ENCODE assay signal across 12 mouse cellular contexts in genomic region chr1:153002295-153003050, GRCm38 (mm10).
"Had no signal": no experiment of that assay in that cellular context is flagged by ENCODE, and none has a peak within 500 bp of the region (broad histone marks: within the 10 kb centered on the region; RNA-seq: fewer than 3 reads in every experiment).

No protein-coding gene starts in this region.

- ATAC-seq: liver, postnatal 0 days; midbrain, embryonic 13.5 days had no signal

- H3K4me3 ChIP-seq: layer of hippocampus, adult 2 months; limb, embryonic 12.5 days; liver, embryonic 13.5 days; megakaryocyte, embryonic 14.5 days; midbrain, embryonic 13.5 days had no signal

- H3K4me2 ChIP-seq: limb, embryonic 12.5 days; liver, embryonic 13.5 days; midbrain, embryonic 13.5 days had no signal

- DNase-seq: kidney, postnatal 10 days; kidney, postnatal 4 days; liver; liver, embryonic 13.5 days; liver, postnatal 0 days; lung, postnatal 4 days; right cerebral cortex, postnatal 25 days; thymus, postnatal 14 days had no signal

- H3K36me3 ChIP-seq: limb, embryonic 12.5 days; liver, embryonic 13.5 days; midbrain, embryonic 13.5 days had no signal

- H3K27ac ChIP-seq: layer of hippocampus, adult 2 months; limb, embryonic 12.5 days; liver, embryonic 13.5 days; midbrain, embryonic 13.5 days had no signal

- H3K4me1 ChIP-seq: limb, embryonic 12.5 days; liver, embryonic 13.5 days; megakaryocyte, embryonic 14.5 days; midbrain, embryonic 13.5 days had no signal

- H3K27me3 ChIP-seq: limb, embryonic 12.5 days; liver, embryonic 13.5 days; midbrain, embryonic 13.5 days had no signal

- H3K9me3 ChIP-seq: limb, embryonic 12.5 days; liver, embryonic 13.5 days; megakaryocyte, embryonic 14.5 days; midbrain, embryonic 13.5 days had no signal

- H3K9ac ChIP-seq: limb, embryonic 12.5 days; liver, embryonic 13.5 days; liver, postnatal 0 days; midbrain, embryonic 13.5 days had no signal
